In genomic region chr9:60460010-60460982, GRCm38 (mm10) we compare ENCODE assay signal across 17 mouse cellular contexts.
A peak's percentile ranks its signal among the peaks of the same experiment; 100 is the strongest.
DNase-seq lines count a peak whose midpoint lies in the region; ATAC-seq and TF ChIP-seq lines count a peak whose summit lies in the region.
"Had no signal": no experiment of that assay in that cellular context is flagged by ENCODE, and none has a peak within 500 bp of the region (broad histone marks: within the 10 kb centered on the region; RNA-seq: fewer than 3 reads in every experiment).

No protein-coding gene starts in this region.

- peak; percentile 66; the same call in 1 of the 2 replicates for ATAC-seq in forebrain, embryonic 12.5 days (ENCODE audit: low FRiP score)
- ATAC-seq in midbrain, embryonic 12.5 days (ENCODE audit: low FRiP score, low read depth), result peak; percentile 70; the same call in 1 of the 2 replicates
- no peak for ATAC-seq in erythroblast, adult 5-6 weeks (replicated peaks; ENCODE audit: low FRiP score, poor library complexity, severe bottlenecking)
- no peak for ATAC-seq in erythroid progenitor cell, adult 5-6 weeks (replicated peaks; ENCODE audit: low FRiP score, poor library complexity, severe bottlenecking)
- ATAC-seq: inflammation-experienced regulatory T-cells, adult 6 months had no signal

- H3K79me2 ChIP-seq in CH12.LX (replicated peaks; ENCODE audit: control insufficient read depth, extremely low read depth, insufficient read depth, poor library complexity, severe bottlenecking), result no peaks in the 10 kb centered on the region

- no peak overlapping the region for H3K4me3 ChIP-seq in CH12.LX (replicated peaks in 1 of 3; ENCODE audit: low read depth in 2 of 3, low read length in 2 of 3, poor library complexity in 1 of 3)
- no peak overlapping the region for H3K4me3 ChIP-seq in forebrain, embryonic 12.5 days (replicated peaks)
- no peak overlapping the region for H3K4me3 ChIP-seq in midbrain, embryonic 12.5 days
- H3K4me3 ChIP-seq: embryonic facial prominence, embryonic 12.5 days; heart, embryonic 10.5 days; limb, embryonic 15.5 days; megakaryocyte, embryonic 14.5 days had no signal

- DNase-seq in CH12.LX (ENCODE audit: extremely low read depth), result peak; percentile 62
- peak; percentile 16 for DNase-seq in brain, adult 2 months (ENCODE audit: low read depth, low spot score)
- DNase-seq in retina, postnatal 1 day, result no peak
- DNase-seq: cerebellum, postnatal 14 days; gastrocnemius, postnatal 36 days; heart, postnatal 14 days; lung, postnatal 10 days had no signal

- in situ Hi-C loops in CH12.LX (cut with MboI; ENCODE audit: low pct_ligation_motif_present, low pct_unique_long_range_greater_than_20kb, low sequenced_read_pairs), result no loop called here

- no peak for TF ChIP-seq EP300 in CH12.LX (IDR thresholded peaks at IDR 0.05; ENCODE audit: low read length)

- dilution Hi-C loops in CH12.LX (cut with MboI; ENCODE audit: extremely low pct_ligation_motif_present, extremely low pct_unique_long_range_greater_than_20kb, low sequenced_read_pairs), result no loop called here

- peak overlapping the region; percentile 17 for H3K4me2 ChIP-seq in CH12.LX (ENCODE audit: insufficient read depth, low read depth, poor library complexity, severe bottlenecking)
- 0 out of 2 replicates have a peak overlapping the region, but pooled peaks have one; percentile 0 for H3K4me2 ChIP-seq in forebrain, embryonic 12.5 days
- H3K4me2 ChIP-seq in midbrain, embryonic 12.5 days (replicated peaks), result 0 out of 2 replicates have a peak overlapping the region, but pooled peaks have one; percentile 6
- H3K4me2 ChIP-seq: embryonic facial prominence, embryonic 12.5 days; limb, embryonic 15.5 days had no signal

- peak overlapping the region; percentile 45; the same call in 1 of the 2 replicates for H3K27ac ChIP-seq in CH12.LX (ENCODE audit: insufficient read depth, low read depth)
- H3K27ac ChIP-seq in forebrain, embryonic 12.5 days, result peak overlapping the region; percentile 90
- H3K27ac ChIP-seq in midbrain, embryonic 12.5 days (replicated peaks), result peak overlapping the region; percentile 72
- H3K27ac ChIP-seq: embryonic facial prominence, embryonic 12.5 days; heart, embryonic 10.5 days; limb, embryonic 15.5 days had no signal

- peaks cover 6 to 30% of the 10 kb centered on the region in 2 experiments; a peak in 3 of 4 replicates for H3K4me1 ChIP-seq in CH12.LX (ENCODE audit: control insufficient read depth in 1 of 2, insufficient read depth in 2 of 2)
- H3K4me1 ChIP-seq in forebrain, embryonic 12.5 days, result peaks cover 69% of the 10 kb centered on the region
- peaks cover 63% of the 10 kb centered on the region for H3K4me1 ChIP-seq in midbrain, embryonic 12.5 days

- H3K9me3 ChIP-seq in CH12.LX (replicated peaks; ENCODE audit: low read length), result no peaks in the 10 kb centered on the region
- no peaks in the 10 kb centered on the region for H3K9me3 ChIP-seq in forebrain, embryonic 12.5 days
- H3K9me3 ChIP-seq in midbrain, embryonic 12.5 days, result no peaks in the 10 kb centered on the region
- H3K9me3 ChIP-seq: embryonic facial prominence, embryonic 12.5 days; G1E; heart, embryonic 10.5 days; limb, embryonic 15.5 days had no signal

- WGBS in forebrain, embryonic 12.5 days, result 26% methylated on average over 13 of the region's 13 CpGs
- WGBS in midbrain, embryonic 12.5 days, result 31% methylated on average over 13 of the region's 13 CpGs

- no peak overlapping the region for H3K9ac ChIP-seq in CH12.LX (ENCODE audit: insufficient read depth, low read depth)
- no peak overlapping the region for H3K9ac ChIP-seq in forebrain, embryonic 12.5 days
- H3K9ac ChIP-seq in midbrain, embryonic 12.5 days (replicated peaks), result no peak overlapping the region
- H3K9ac ChIP-seq: embryonic facial prominence, embryonic 12.5 days; limb, embryonic 15.5 days had no signal

- H3K36me3 ChIP-seq in CH12.LX (replicated peaks in 1 of 2; ENCODE audit: control insufficient read depth in 1 of 2, insufficient read depth in 1 of 2, low read length in 1 of 2), result no peaks in the 10 kb centered on the region
- H3K36me3 ChIP-seq in forebrain, embryonic 12.5 days (replicated peaks), result no peaks in the 10 kb centered on the region
- H3K36me3 ChIP-seq in midbrain, embryonic 12.5 days, result no peaks in the 10 kb centered on the region
- H3K36me3 ChIP-seq: embryonic facial prominence, embryonic 12.5 days; G1E; limb, embryonic 15.5 days had no signal

- no peak for TF ChIP-seq CTCF in CH12.LX (conservative IDR thresholded peaks at IDR 0.05 in 1 of 2, IDR thresholded peaks at IDR 0.05 in 1 of 2; ENCODE audit: low read depth in 2 of 2, low read length in 2 of 2)

- no peaks in the 10 kb centered on the region for H3K27me3 ChIP-seq in CH12.LX (replicated peaks)
- H3K27me3 ChIP-seq in forebrain, embryonic 12.5 days, result peaks cover 4% of the 10 kb centered on the region; the same call in 1 of the 2 replicates
- peaks cover 6% of the 10 kb centered on the region for H3K27me3 ChIP-seq in midbrain, embryonic 12.5 days
- H3K27me3 ChIP-seq: limb, embryonic 15.5 days had no signal

- TF ChIP-seq POLR2A in CH12.LX (IDR thresholded peaks at IDR 0.05; ENCODE audit: low read depth, low read length), result no peak

- no peak for TF ChIP-seq RAD21 in CH12.LX (IDR thresholded peaks at IDR 0.05; ENCODE audit: low read depth, low read length)

TF ChIP-seq in CH12.LX, 34 proteins besides CTCF, POLR2A, EP300 and RAD21:
- no peak for TF ChIP-seq UBTF (IDR thresholded peaks at IDR 0.05; ENCODE audit: low read depth, low read length)
- no peak for TF ChIP-seq ZMIZ1 (IDR thresholded peaks at IDR 0.05; ENCODE audit: low read depth, low read length)
- no peak for TF ChIP-seq TCF12 (IDR thresholded peaks at IDR 0.05; ENCODE audit: low read depth, low read length)
- TF ChIP-seq USF2 (conservative IDR thresholded peaks at IDR 0.05; ENCODE audit: low read depth, low read length), result no peak
- no peak for TF ChIP-seq NRF1 (IDR thresholded peaks at IDR 0.05; ENCODE audit: low read depth, low read length)
- no peak for TF ChIP-seq CHD2 (IDR thresholded peaks at IDR 0.05; ENCODE audit: low read length)
- TF ChIP-seq BHLHE40 (IDR thresholded peaks at IDR 0.05; ENCODE audit: low read depth, low read length), result peak; percentile 25; the same call in 1 of the 2 replicates
- no peak for TF ChIP-seq NELFE (IDR thresholded peaks at IDR 0.05; ENCODE audit: low read depth, low read length)
- no peak for TF ChIP-seq MEF2A (IDR thresholded peaks at IDR 0.05; ENCODE audit: borderline replicate concordance, low read depth, low read length)
- TF ChIP-seq MXI1 (IDR thresholded peaks at IDR 0.05; ENCODE audit: low read depth, low read length), result no peak
- TF ChIP-seq ETS1 (conservative IDR thresholded peaks at IDR 0.05; ENCODE audit: low read depth, low read length), result 0 out of 2 replicates have a peak, but pooled peaks have one; percentile 38
- no peak for TF ChIP-seq KAT2A (IDR thresholded peaks at IDR 0.05; ENCODE audit: insufficient replicate concordance, low read length)
- TF ChIP-seq ELF1 (IDR thresholded peaks at IDR 0.05; ENCODE audit: low read depth, low read length), result no peak
- 0 out of 2 replicates have a peak, but pooled peaks have one; percentile 14 for TF ChIP-seq JUN (IDR thresholded peaks at IDR 0.05; ENCODE audit: insufficient read depth, low read depth, low read length)
- no peak for TF ChIP-seq HCFC1 (IDR thresholded peaks at IDR 0.05; ENCODE audit: low read depth, low read length)
- TF ChIP-seq RCOR1 (conservative IDR thresholded peaks at IDR 0.05; ENCODE audit: low read depth, low read length), result no peak
- TF ChIP-seq ZC3H11A (IDR thresholded peaks at IDR 0.05; ENCODE audit: low read depth, low read length), result no peak
- no peak for TF ChIP-seq JUND (conservative IDR thresholded peaks at IDR 0.05; ENCODE audit: low read depth, low read length)
TF ChIP-seq in CH12.LX: peak in this region for 3.

Comparison
In these comparisons a context has a peak if more than half of its experiments do, and no peak if none do; other contexts are left out.
1. ATAC-seq: peak in forebrain, embryonic 12.5 days (single experiment) and midbrain, embryonic 12.5 days (single experiment); none in erythroblast, adult 5-6 weeks (single experiment) and erythroid progenitor cell, adult 5-6 weeks (single experiment).
2. Peak in every context shown above with its lines, with median percentiles within 50 percentile points of each other: H3K27ac ChIP-seq and H3K4me2 ChIP-seq.